Mouse (Mus musculus): ENCODE measurements at regions not wholly inside any gene's neighbourhood (a gene's known extent, or its start where the extent isn't known, plus 50 kb on each side); places are given as distances from the start of the nearest gene placed in this dataset.

DNA sequence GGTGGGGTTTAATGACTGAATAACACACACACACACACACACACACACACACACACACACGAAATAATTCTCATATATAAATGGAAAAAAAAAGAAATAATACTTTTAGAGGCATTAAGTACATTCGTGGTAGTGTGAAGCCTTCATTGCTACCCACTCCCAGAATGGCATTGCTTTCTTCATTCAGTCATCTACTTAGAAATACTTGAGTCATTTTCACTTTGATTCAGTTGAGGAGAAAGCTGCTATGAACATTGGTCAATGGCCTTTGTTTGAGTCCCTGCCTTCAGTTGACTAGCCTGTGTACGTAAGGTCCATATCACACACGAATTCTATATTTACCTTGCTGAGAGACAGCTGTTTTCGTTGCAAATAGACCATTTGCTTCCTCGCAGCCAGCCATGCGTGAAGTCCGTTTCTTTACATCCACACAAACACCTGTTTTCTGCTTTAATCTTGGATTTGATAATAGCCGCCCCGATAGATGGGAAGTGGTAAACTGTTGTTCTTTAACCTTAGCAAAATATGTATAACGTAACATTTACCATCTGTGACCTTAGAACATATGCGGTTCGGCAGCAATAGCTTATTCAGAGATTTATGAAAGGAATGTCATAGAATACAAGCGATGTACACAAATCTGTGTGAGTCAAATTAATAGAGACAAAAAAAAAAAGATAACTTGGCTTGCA, 72.3 kb upstream of the Cpm start:
- no peak for TF ChIP-seq CTCF (IDR thresholded peaks at IDR 0.05; ENCODE audit: control insufficient read depth, insufficient read depth, low read length)
- no peak for TF ChIP-seq POLR2A (IDR thresholded peaks at IDR 0.05; ENCODE audit: borderline replicate concordance, control insufficient read depth, low read depth, low read length)

All from bone marrow, adult 2 months (tissue).